Mouse (Mus musculus) MEL (cell line): ENCODE data around the gene Auts2. TPM values are rescaled to one million over a fixed set of nuclear protein-coding genes. Genes with fewer than 3 reads are reported as not detected.

Source experiments
- DNase-seq: peaks from one replicate; pipeline ENCODE4 v3.0.0; 2011; ENCODE audit warnings: low read depth, low spot score
- H3K27ac ChIP-seq: 2 replicates; pipeline ENCODE4 v1.5.1; 2012; ENCODE audit warnings: low read depth, mild to moderate bottlenecking, control low read depth, low read length, moderate library complexity; ENCODE audit not compliant: control insufficient read depth
- H3K27me3 ChIP-seq, 2 experiments: fragments of 150-350 bp in 1 of 2; sonication (generic) in 1 of 2; 2 replicates each; pipeline ENCODE4 v1.6.1; 2012; ENCODE audit warnings: low read length in 2 of 2, mild to moderate bottlenecking in 2 of 2, improper control_type of control experiment in 1 of 2, moderate library complexity in 1 of 2; ENCODE audit not compliant: insufficient read depth in 2 of 2, control insufficient read depth in 1 of 2
- H3K36me3 ChIP-seq, 2 experiments: 2 replicates each; pipeline ENCODE4 v1.6.1; 2012 to 2014; ENCODE audit warnings: low read length in 2 of 2, improper control_type of control experiment in 1 of 2, inconsistent platforms in 1 of 2, mild to moderate bottlenecking in 1 of 2; ENCODE audit not compliant: insufficient read depth in 2 of 2, control insufficient read depth in 1 of 2
- H3K4me1 ChIP-seq, 2 experiments: fragments of 150-350 bp in 1 of 2; sonication (generic) in 1 of 2; 2 replicates each; pipeline ENCODE4 v1.6.1; 2012; ENCODE audit warnings: low read length in 2 of 2, improper control_type of control experiment in 1 of 2, mild to moderate bottlenecking in 1 of 2; ENCODE audit not compliant: insufficient read depth in 2 of 2, control insufficient read depth in 1 of 2
- H3K4me3 ChIP-seq, 2 experiments: fragments of 150-350 bp in 1 of 2; sonication (generic) in 1 of 2; 2 replicates each; pipeline ENCODE4 v1.5.1; 2012; ENCODE audit warnings: low read depth in 2 of 2, low read length in 2 of 2, mild to moderate bottlenecking in 2 of 2, moderate library complexity in 2 of 2, control low read depth in 1 of 2, improper control_type of control experiment in 1 of 2; ENCODE audit not compliant: control insufficient read depth in 1 of 2, insufficient read depth in 1 of 2
- H3K79me2 ChIP-seq: 2 replicates; pipeline ENCODE4 v1.6.1; 2012; ENCODE audit warnings: mild to moderate bottlenecking, low read length, moderate library complexity; ENCODE audit not compliant: control insufficient read depth, poor library complexity, insufficient read depth
- H3K9ac ChIP-seq: 2 replicates; pipeline ENCODE4 v1.6.1; 2012; ENCODE audit warnings: low read depth, mild to moderate bottlenecking, control low read depth, low read length, moderate library complexity; ENCODE audit not compliant: control insufficient read depth, poor library complexity, severe bottlenecking
- H3K9me3 ChIP-seq: fragments of 150-350 bp; sonication (generic); replicated peaks from 2 replicates; pipeline ENCODE4 v1.6.1; 2012; ENCODE audit warnings: mild to moderate bottlenecking, low read length, improper control_type of control experiment, moderate library complexity; ENCODE audit not compliant: insufficient read depth
- BHLHE40 ChIP-seq: IDR thresholded peaks from 2 replicates; pipeline ENCODE4 v1.6.1; 2012; ENCODE audit warnings: low read depth, mild to moderate bottlenecking, inconsistent platforms, low read length, improper control_type of control experiment, borderline replicate concordance
- CHD1 ChIP-seq: IDR thresholded peaks from 2 replicates; pipeline ENCODE4 v1.6.1; 2012; ENCODE audit warnings: low read depth, mild to moderate bottlenecking, inconsistent platforms, low read length, improper control_type of control experiment
- CHD2 ChIP-seq: IDR thresholded peaks from 2 replicates; pipeline ENCODE4 v1.6.1; 2011; ENCODE audit warnings: low read length, improper control_type of control experiment
- CTCF ChIP-seq, 3 experiments: IDR thresholded peaks in 2 of 3; conservative IDR thresholded peaks in 1 of 3; 2 replicates each; pipeline ENCODE4 v1.5.1; 2011 to 2012; ENCODE audit warnings: low read length in 3 of 3, low read depth in 2 of 3, mild to moderate bottlenecking in 2 of 3, improper control_type of control experiment in 1 of 3, inconsistent platforms in 1 of 3, mixed read lengths in 1 of 3, moderate library complexity in 1 of 3; ENCODE audit not compliant: control insufficient read depth in 1 of 3, insufficient read depth in 1 of 3, poor library complexity in 1 of 3, severe bottlenecking in 1 of 3
- E2F4 ChIP-seq: IDR thresholded peaks from 2 replicates; pipeline ENCODE4 v1.6.1; 2011; ENCODE audit warnings: low read depth, low read length, improper control_type of control experiment, borderline replicate concordance
- ETS1 ChIP-seq: IDR thresholded peaks from 2 replicates; pipeline ENCODE4 v1.6.1; 2012; ENCODE audit warnings: low read depth, mild to moderate bottlenecking, inconsistent platforms, low read length, improper control_type of control experiment, moderate library complexity
- GABPA ChIP-seq: IDR thresholded peaks from 2 replicates; pipeline ENCODE4 v1.6.1; 2012; ENCODE audit warnings: low read depth, mild to moderate bottlenecking, inconsistent platforms, low read length, improper control_type of control experiment, moderate library complexity
- GATA1 ChIP-seq: IDR thresholded peaks from 2 replicates; pipeline ENCODE4 v1.6.1; 2011; ENCODE audit warnings: low read depth, low read length, improper control_type of control experiment
- HCFC1 ChIP-seq: IDR thresholded peaks from 2 replicates; pipeline ENCODE4 v1.6.1; 2012; ENCODE audit warnings: low read depth, mild to moderate bottlenecking, inconsistent platforms, low read length, improper control_type of control experiment, moderate library complexity
- JUND ChIP-seq: IDR thresholded peaks from 2 replicates; pipeline ENCODE4 v1.6.1; 2011; ENCODE audit warnings: low read depth, mild to moderate bottlenecking, improper control_type of control experiment, low read length
- KAT2A ChIP-seq: conservative IDR thresholded peaks from 2 replicates; pipeline ENCODE4 v1.6.1; 2012; ENCODE audit warnings: low read depth, low read length, improper control_type of control experiment, inconsistent platforms
- MAX ChIP-seq: IDR thresholded peaks from 2 replicates; pipeline ENCODE4 v1.6.1; 2011; ENCODE audit warnings: low read length, improper control_type of control experiment
- MXI1 ChIP-seq: IDR thresholded peaks from 2 replicates; pipeline ENCODE4 v1.6.1; 2011; ENCODE audit warnings: mild to moderate bottlenecking, low read depth, low read length, improper control_type of control experiment
- MYB ChIP-seq: IDR thresholded peaks from 2 replicates; pipeline ENCODE4 v1.6.1; 2011; ENCODE audit warnings: mild to moderate bottlenecking, low read depth, low read length, improper control_type of control experiment
- MYC ChIP-seq: IDR thresholded peaks from 2 replicates; pipeline ENCODE4 v1.6.1; 2011; ENCODE audit warnings: low read depth, mild to moderate bottlenecking, low read length, improper control_type of control experiment, moderate library complexity
- POLR2AphosphoS5 ChIP-seq: IDR thresholded peaks from 2 replicates; pipeline ENCODE4 v1.6.1; 2012; ENCODE audit warnings: low read depth, borderline replicate concordance, mild to moderate bottlenecking, inconsistent platforms, low read length, moderate library complexity, mixed read lengths
- RAD21 ChIP-seq: IDR thresholded peaks from 2 replicates; pipeline ENCODE4 v1.6.1; 2011; ENCODE audit warnings: mild to moderate bottlenecking, low read depth, low read length, improper control_type of control experiment
- SMC3 ChIP-seq: IDR thresholded peaks from 2 replicates; pipeline ENCODE4 v1.6.1; 2011; ENCODE audit warnings: low read depth, low read length, improper control_type of control experiment
- TAL1 ChIP-seq: IDR thresholded peaks from 2 replicates; pipeline ENCODE4 v1.6.1; 2012; ENCODE audit warnings: mild to moderate bottlenecking, inconsistent platforms, low read length, moderate library complexity, mixed read lengths
- TBP ChIP-seq: IDR thresholded peaks from 2 replicates; pipeline ENCODE4 v1.8.0; 2011; ENCODE audit warnings: low read depth, low read length, improper control_type of control experiment
- TCF12 ChIP-seq: IDR thresholded peaks from 2 replicates; pipeline ENCODE4 v1.6.1; 2014; ENCODE audit warnings: low read depth, mild to moderate bottlenecking, inconsistent platforms, low read length, improper control_type of control experiment, moderate library complexity
- UBTF ChIP-seq: IDR thresholded peaks from 2 replicates; pipeline ENCODE4 v1.6.1; 2012; ENCODE audit warnings: low read depth, mild to moderate bottlenecking, inconsistent platforms, low read length, improper control_type of control experiment, moderate library complexity, borderline replicate concordance; ENCODE audit not compliant: insufficient read depth
- USF1 ChIP-seq: IDR thresholded peaks from 2 replicates; pipeline ENCODE4 v1.6.1; 2014; ENCODE audit warnings: low read depth, mild to moderate bottlenecking, inconsistent platforms, low read length, improper control_type of control experiment, moderate library complexity
- ZC3H11A ChIP-seq: IDR thresholded peaks from 2 replicates; pipeline ENCODE4 v1.6.1; 2012; ENCODE audit warnings: low read depth, mild to moderate bottlenecking, inconsistent platforms, low read length, improper control_type of control experiment
- ZNF384 ChIP-seq: IDR thresholded peaks from 2 replicates; pipeline ENCODE4 v1.6.1; 2012; ENCODE audit warnings: low read depth, mild to moderate bottlenecking, inconsistent platforms, low read length, improper control_type of control experiment
- polyA plus RNA-seq, 2 experiments: library from polyadenylated mRNA; stranded (reverse) in 1 of 2; unstranded in 1 of 2; fragments of >175 nt in 1 of 2; fragments of >200 nt in 1 of 2; gene quantifications; 2 replicates each; pipeline versions ENCODE4 v1.2.1 to v1.2.4; 2012; ENCODE audit warnings: low replicate concordance in 2 of 2, low read depth in 1 of 2; ENCODE audit not compliant: insufficient read length in 2 of 2, insufficient read depth in 1 of 2, missing spikeins in 1 of 2
- total RNA-seq: library from RNA; depleted of rRNA; stranded (reverse); fragments of 300-350 nt; gene quantifications from 2 replicates; pipeline ENCODE4 v1.2.3, GENCODE M21; 2012

Auts2 gene
- total and polyA plus RNA-seq, 3 experiments, result not detected

GRCm38 (mm10) chr5:132408892-132409575 is 134.1 kb downstream of the Auts2 start:
- TF ChIP-seq UBTF (no peak), MYC (no peak), TCF12 (no peak)
- no peaks in the 10 kb centered on the region for H3K4me1 ChIP-seq
- H3K4me3 ChIP-seq, result no peak overlapping the region
- no peak for DNase-seq
- H3K9ac ChIP-seq, result no peak overlapping the region
- no peaks in the 10 kb centered on the region for H3K79me2 ChIP-seq
- H3K9me3 ChIP-seq, result no peaks in the 10 kb centered on the region
- no peaks in the 10 kb centered on the region for H3K36me3 ChIP-seq
- H3K27ac ChIP-seq, result no peak overlapping the region
- H3K27me3 ChIP-seq, result no peaks in the 10 kb centered on the region

DNA sequence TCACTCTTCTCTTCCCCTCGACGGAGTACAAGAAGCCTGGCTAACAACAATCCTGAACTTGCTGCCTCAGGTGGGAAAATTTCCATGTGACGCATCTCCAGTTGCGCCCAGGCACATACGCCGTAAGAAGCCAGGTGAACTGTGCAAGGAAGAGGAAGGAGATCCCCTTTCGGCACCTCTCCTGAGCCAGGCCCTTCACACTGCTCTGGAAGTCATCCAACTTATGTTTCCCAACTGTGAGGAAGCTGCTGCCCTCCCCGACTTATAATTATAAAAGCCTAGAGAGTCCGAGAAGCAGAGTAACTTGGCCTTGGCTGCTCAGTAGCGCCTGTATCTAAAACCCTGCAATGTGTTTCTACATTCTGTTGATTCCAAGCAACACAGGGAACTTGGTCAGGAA is 142.6 kb downstream of the Auts2 start:
- H3K4me3 ChIP-seq, result no peak overlapping the region
- no peaks in the 10 kb centered on the region for H3K4me1 ChIP-seq
- H3K27me3 ChIP-seq, result no peaks in the 10 kb centered on the region
- no peaks in the 10 kb centered on the region for H3K9me3 ChIP-seq
- H3K79me2 ChIP-seq, result no peaks in the 10 kb centered on the region
- no peaks in the 10 kb centered on the region for H3K36me3 ChIP-seq
- DNase-seq, result no peak
- H3K9ac ChIP-seq, result no peak overlapping the region
- H3K27ac ChIP-seq, result no peak overlapping the region
- TF ChIP-seq TBP (no peak), E2F4 (no peak), ZNF384 (no peak), MXI1 (no peak), USF1 (no peak), MYB (no peak), POLR2AphosphoS5 (no peak), JUND (no peak), ETS1 (no peak), KAT2A (no peak), CHD1 (no peak)

DNA sequence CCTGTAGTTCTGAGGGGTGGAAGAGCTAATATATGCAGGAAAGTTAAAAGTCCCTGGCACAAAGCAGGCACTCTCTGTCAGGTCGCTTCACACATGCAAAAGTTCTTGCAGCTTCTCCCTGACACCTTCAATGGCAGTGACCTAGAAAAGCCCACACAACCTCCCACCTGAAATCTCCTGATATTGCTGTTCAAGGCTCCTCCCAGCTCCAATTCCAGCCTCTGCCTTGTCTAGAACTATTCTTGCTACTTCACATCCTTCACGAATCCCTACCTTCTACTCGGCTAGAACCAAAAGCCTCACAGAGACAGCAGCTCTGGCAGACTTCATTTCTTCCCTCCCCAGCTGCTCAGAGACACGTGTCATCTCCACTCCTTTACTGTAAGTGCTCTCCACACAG is 143.7 kb downstream of the Auts2 start:
- H3K4me3 ChIP-seq, result no peak overlapping the region
- no peaks in the 10 kb centered on the region for H3K27me3 ChIP-seq
- H3K27ac ChIP-seq, result no peak overlapping the region
- no peaks in the 10 kb centered on the region for H3K79me2 ChIP-seq
- no peaks in the 10 kb centered on the region for H3K9me3 ChIP-seq
- H3K4me1 ChIP-seq, result no peaks in the 10 kb centered on the region
- H3K36me3 ChIP-seq, result no peaks in the 10 kb centered on the region
- TF ChIP-seq UBTF, result no peak
- no peak for TF ChIP-seq E2F4
- no peak for TF ChIP-seq TAL1
- TF ChIP-seq RAD21, result no peak
- TF ChIP-seq BHLHE40, result no peak
- TF ChIP-seq MAX, result no peak
- TF ChIP-seq CHD2, result no peak
- no peak for TF ChIP-seq GABPA
- no peak for TF ChIP-seq HCFC1
- no peak for TF ChIP-seq GATA1
- TF ChIP-seq CTCF (IDR thresholded peaks at IDR 0.05 in 2 of 3, conservative IDR thresholded peaks at IDR 0.05 in 1 of 3; ENCODE audit: control insufficient read depth in 1 of 3, insufficient read depth in 1 of 3, low read depth in 2 of 3, low read length in 3 of 3, poor library complexity in 1 of 3, severe bottlenecking in 1 of 3), result no peak
- no peak for TF ChIP-seq ZC3H11A
- TF ChIP-seq SMC3, result no peak
- TF ChIP-seq ETS1, result no peak
- TF ChIP-seq USF1, result no peak
- no peak for DNase-seq
- no peak overlapping the region for H3K9ac ChIP-seq
